Mouse (Mus musculus) kidney, adult 11 months (tissue): ENCODE data around the gene Eif3k.

Experiments used
- DNase-seq: peaks from one replicate; pipeline ENCODE4 v3.0.0; 2022

The Eif3k gene

GRCm38 (mm10) chr7:28932421-28933041 is 49.1 kb downstream of the Eif3k start:
- DNase-seq, result no peak

GRCm38 (mm10) chr7:28931695-28932039 is 50.0 kb downstream of the Eif3k start:
- no peak for DNase-seq

GRCm38 (mm10) chr7:28931032-28931694 is 50.5 kb downstream of the Eif3k start:
- DNase-seq, result peak; percentile 87

- peak; percentile 50 for DNase-seq
These were observed 51.2 kb downstream of the Eif3k start for GRCm38 (mm10) chr7:28930320-28931031.

- peak; percentile 89 for DNase-seq
These were observed 52.3 kb downstream of the Eif3k start for GRCm38 (mm10) chr7:28929381-28929780.

- DNase-seq, result no peak
These were observed 55.5 kb downstream of the Eif3k start for GRCm38 (mm10) chr7:28926172-28926571.

GRCm38 (mm10) chr7:28925317-28925716 is 56.3 kb downstream of the Eif3k start:
- DNase-seq, result peak; percentile 96

GRCm38 (mm10) chr7:28924802-28925201 is 56.9 kb downstream of the Eif3k start:
- no peak for DNase-seq

- peak; percentile 69 for DNase-seq
These were observed 57.8 kb downstream of the Eif3k start for GRCm38 (mm10) chr7:28923865-28924291.

GRCm38 (mm10) chr7:28922606-28923005 is 59.1 kb downstream of the Eif3k start:
- no peak for DNase-seq

- DNase-seq, result peak; percentile 21
These were observed 59.8 kb downstream of the Eif3k start for GRCm38 (mm10) chr7:28921722-28922465.
